Mouse (Mus musculus) lung, adult 2 months (tissue): ENCODE data around the gene Wfikkn1.

Source experiments
- CTCF ChIP-seq: fragments of 200-500 bp; IDR thresholded peaks from 2 replicates; pipeline ENCODE4 v1.5.1; 2011; ENCODE audit warnings: mild to moderate bottlenecking, low read length, control low read depth; ENCODE audit not compliant: insufficient read depth
- POLR2A ChIP-seq: fragments of 200-500 bp; IDR thresholded peaks from 2 replicates; pipeline ENCODE4 v1.6.1; 2011; ENCODE audit warnings: low read depth, mild to moderate bottlenecking, control low read depth, low read length, borderline replicate concordance; ENCODE audit errors: extremely low read depth

DNA sequence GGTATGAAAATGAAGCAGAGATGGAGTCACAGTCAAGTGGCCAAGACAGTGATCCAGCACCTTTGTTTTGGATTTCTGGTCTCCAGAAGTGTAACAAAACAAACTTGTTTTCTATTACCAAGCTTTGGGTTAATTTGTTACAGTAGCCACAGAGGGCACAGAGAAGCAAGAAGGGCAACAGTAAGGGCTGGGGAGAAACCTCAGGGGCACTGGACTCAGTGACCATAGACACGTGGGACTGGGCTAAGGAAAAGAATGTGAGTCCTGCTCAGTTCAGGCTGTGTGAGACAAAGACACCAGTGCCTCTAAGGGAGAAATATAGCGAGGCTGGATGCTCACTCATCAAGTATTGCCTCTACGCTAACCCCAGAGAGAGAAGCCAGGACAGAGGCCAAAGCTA is 8.0 kb downstream of the Wfikkn1 start:
- TF ChIP-seq CTCF: no peak
- TF ChIP-seq POLR2A: no peak
